8 mouse cellular contexts compared by ENCODE assay signal in the genomic region with DNA sequence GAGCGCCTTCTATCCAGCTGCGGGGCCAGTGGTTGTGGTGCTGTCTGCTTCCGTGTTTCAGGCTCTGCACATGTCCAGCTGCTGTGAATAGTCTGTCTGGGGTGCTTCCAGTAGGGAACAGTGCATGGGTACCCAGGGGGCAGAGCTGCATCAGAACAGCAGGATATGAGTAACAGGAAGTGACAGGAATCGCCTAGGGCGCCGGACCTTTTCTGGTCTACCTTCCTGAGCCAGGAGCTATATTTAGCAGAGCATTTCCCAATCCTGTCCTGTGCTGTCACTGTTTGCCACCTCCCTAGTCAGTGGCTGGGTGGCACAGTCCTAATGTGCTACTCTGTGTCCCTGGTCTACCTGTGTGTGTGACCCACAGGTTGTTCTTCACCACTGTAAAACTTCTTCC. TPM values are rescaled to one million over a fixed set of nuclear protein-coding genes. Genes with fewer than 3 reads are reported as not detected.
DNase-seq lines count a peak whose midpoint lies in the region; ATAC-seq lines count a peak whose summit lies in the region.

No protein-coding gene starts in this region.

- intact Hi-C loops in heart, postnatal 10 days (cut with DNase I): loop anchor here (2.0 kb wide), 1 partner anchor 48 kb away; a partner anchor contains a TSS

- H3K4me2 ChIP-seq in liver, embryonic 15.5 days: peak overlapping the region; percentile 4; the same call in 1 of the 2 replicates

- no peaks in the 10 kb centered on the region for H3K27me3 ChIP-seq in liver, embryonic 15.5 days

- 40% methylated on average over 6 of the region's 6 CpGs for WGBS in liver, embryonic 15.5 days (ENCODE audit: insufficient replicate concordance)

- H3K9me3 ChIP-seq in liver, embryonic 15.5 days (replicated peaks): no peaks in the 10 kb centered on the region

- ATAC-seq in liver, embryonic 15.5 days (ENCODE audit: insufficient read depth): peak; percentile 77

- peaks cover 41% of the 10 kb centered on the region for H3K4me1 ChIP-seq in liver, embryonic 15.5 days (replicated peaks)

- H3K4me3 ChIP-seq in liver, embryonic 15.5 days (replicated peaks): no peak overlapping the region

- peak overlapping the region; percentile 43 for H3K27ac ChIP-seq in liver, embryonic 15.5 days (replicated peaks)

- no peak overlapping the region for H3K9ac ChIP-seq in liver, embryonic 15.5 days

- DNase-seq in CD4-positive, CD25-positive, alpha-beta regulatory T cell, adult 2 months (ENCODE audit: low read depth, low spot score): peak; percentile 24
- DNase-seq in adrenal gland, postnatal 36 days: peak; percentile 52 to 58
- DNase-seq in heart, postnatal 10 days: peak; percentile 76
- DNase-seq in thymus, postnatal 25 days: peak; percentile 46
- no peak for DNase-seq in right cerebral cortex, postnatal 14 days
- DNase-seq in neural tube, embryonic 10.5 days (ENCODE audit: extremely low spot score, low spot score): no peak
- DNase-seq in embryo, embryonic 10 days (ENCODE audit: low spot score): no peak

- H3K36me3 ChIP-seq in liver, embryonic 15.5 days (replicated peaks): no peaks in the 10 kb centered on the region

RNA-seq across cellular contexts. Expression of a gene that starts 47.9 kb away (rescaled TPM):
- total RNA-seq in adrenal gland, postnatal 36 days (2021): 10 to 100 TPM; 66.0 to 74.1 TPM
- 10 to 100 TPM; 56.9 to 62.1 TPM for total RNA-seq in heart, postnatal 10 days (2021)
- 9.8 and 10.5 TPM in 2 replicates for polyA plus RNA-seq in liver, embryonic 15.5 days (2015; fragmentation: Nextera tagmentation; extraction: Ambion mirVana)

Comparison
In these comparisons a context has a peak if more than half of its experiments do, and no peak if none do; other contexts are left out.
1. DNase-seq: peak in CD4-positive, CD25-positive, alpha-beta regulatory T cell, adult 2 months (single experiment), adrenal gland, postnatal 36 days (2 of 2), heart, postnatal 10 days (2 of 2) and thymus, postnatal 25 days (single experiment); none in right cerebral cortex, postnatal 14 days (single experiment), neural tube, embryonic 10.5 days (single experiment) and embryo, embryonic 10 days (single experiment).